Mouse (Mus musculus): ENCODE results near the gene Mettl21a.
A peak's percentile ranks its signal among the peaks of the same experiment; 100 is the strongest.
"Not testable (repeated sequence)": the region's sequence is repeated elsewhere in the genome, so short reads cannot be mapped to it uniquely, and the experiment has no call there.

The Mettl21a gene

DNA sequence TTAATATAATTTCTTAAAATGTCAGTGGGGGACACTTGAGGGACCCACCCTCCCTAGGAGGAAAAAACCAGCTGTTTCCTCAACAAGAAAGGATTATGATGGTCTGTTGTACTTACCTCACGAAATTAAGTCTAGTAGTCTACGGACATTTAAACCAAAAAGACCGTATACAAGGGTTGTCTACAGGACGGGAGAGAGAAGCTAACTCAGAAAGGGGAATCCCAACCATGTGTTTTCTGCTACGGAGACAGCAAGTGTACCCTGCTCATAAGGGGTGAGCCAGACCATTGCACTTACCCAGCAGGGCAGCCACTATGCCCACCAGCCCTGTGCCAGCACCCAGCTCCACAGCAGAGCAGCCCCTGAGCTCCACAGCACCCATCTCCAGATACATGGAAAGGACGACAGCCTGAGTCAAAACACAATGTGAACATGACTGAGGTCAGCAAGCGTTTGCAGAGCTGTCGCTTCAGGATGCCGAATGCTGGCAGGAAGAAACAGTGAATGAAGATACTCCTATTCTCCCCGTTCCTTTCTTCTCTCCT lies 2.2 kb downstream of the Mettl21a start:
- DNase-seq (ENCODE audit: low read depth), result no peak

DNA sequence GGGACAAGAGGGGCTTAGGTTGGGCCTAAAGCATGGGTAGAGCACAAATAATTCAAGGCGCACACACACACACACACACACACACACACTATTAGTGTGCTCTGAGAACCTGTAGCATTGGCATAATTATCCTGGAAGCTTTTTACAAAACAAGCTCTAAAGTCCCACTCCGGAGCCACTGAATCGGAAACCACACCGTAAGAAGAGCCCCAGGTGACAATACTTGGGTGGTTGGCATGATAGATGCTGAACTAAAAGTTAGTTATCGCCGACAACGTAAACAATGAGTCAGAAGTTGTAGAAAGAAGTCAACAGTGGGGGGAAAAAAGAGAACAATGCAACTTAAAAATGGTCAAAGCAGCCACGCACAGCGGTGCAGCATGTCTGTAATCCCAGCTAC lies 2.7 kb downstream of the Mettl21a start:
- no peak for DNase-seq (ENCODE audit: low read depth)

DNA sequence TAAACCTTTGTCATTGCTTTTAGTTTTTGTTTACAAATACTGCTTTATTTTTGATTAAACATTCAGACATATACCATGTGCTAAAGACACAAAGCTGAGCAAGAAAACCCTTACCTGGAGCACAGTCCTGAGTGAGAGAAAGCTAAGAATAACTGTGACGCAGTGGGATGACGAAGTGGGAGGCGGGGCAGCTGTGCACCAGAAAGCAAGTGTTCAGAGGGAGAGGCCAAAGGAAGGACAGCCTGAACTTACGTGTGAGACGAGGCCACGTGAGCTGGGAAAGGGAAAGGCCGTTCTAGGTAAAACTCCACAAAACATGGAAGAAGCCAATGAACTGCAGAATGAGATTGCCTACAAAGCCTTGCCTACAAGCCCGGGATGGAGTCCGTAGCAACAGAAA lies 7.1 kb downstream of the Mettl21a start:
- no peak for DNase-seq (ENCODE audit: low read depth)

DNA sequence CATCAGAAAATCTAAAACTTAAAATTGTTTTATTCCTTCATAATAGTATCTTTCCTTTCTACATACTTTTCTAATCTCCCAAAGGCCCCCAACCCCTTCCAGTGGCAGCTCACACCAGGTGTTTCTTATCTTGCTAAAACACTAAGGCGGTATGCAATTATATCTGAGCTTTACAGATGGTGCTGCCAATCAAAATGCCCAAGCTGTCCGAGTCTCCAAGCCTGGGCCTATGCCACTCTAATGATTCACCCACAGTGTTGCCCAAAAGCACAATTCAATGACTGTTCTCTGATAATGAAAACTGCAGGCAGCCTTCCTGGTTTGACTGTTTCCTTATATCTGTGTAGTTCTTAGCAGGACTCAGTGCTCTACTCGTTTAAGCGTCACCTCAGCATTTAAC lies 7.9 kb downstream of the Mettl21a start:
- DNase-seq (ENCODE audit: low read depth), result peak; percentile 57

DNA sequence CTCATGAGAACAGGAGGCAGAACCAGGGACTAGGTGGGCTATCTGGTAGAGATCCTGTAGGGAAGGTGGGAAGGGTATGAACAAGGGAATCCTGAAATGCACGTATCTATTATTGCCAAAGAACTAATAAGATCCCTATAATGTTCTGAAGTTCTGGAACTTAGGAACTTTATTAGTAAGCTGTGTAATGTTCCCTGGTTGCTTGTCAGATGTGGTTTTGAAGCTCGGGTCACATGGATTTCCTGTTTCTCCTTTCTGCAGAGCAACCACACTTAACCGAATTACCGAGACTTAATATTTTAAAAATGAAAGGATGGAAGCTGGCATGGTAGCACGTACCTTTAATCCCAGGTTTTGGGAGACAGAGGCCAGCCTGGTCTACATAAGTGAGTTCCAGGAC lies 13.7 kb downstream of the Mettl21a start:
- no peak for DNase-seq (ENCODE audit: low read depth)

DNA sequence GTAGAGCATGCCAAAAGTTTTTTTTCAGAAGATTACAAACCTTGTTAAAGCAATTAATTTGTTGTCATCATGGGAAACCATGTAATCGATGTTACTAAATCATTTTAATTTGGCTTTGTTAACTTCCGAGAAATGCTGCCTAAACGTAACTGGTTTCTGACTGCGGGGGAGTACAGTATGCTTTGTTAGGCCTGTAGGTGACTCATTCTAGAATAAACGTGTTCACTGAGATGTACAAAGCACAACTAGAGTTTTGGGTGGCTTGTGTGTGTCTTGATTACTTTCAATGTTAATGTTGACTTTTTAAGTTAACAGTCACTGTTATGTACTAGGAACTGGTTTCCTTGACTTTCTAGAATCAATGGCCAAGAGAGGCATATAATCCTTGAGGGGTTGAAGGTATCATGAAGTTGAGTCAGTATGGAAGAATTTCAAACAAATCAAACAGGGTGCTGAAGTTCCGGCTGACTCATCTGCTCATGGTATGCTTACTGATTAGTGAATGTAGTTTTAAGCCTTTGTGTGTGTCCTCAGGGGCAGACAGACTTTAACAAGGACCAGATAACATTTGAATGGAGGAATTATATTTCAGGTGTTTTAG lies 15.7 kb downstream of the Mettl21a start:
- DNase-seq (ENCODE audit: low read depth), result no peak

DNA sequence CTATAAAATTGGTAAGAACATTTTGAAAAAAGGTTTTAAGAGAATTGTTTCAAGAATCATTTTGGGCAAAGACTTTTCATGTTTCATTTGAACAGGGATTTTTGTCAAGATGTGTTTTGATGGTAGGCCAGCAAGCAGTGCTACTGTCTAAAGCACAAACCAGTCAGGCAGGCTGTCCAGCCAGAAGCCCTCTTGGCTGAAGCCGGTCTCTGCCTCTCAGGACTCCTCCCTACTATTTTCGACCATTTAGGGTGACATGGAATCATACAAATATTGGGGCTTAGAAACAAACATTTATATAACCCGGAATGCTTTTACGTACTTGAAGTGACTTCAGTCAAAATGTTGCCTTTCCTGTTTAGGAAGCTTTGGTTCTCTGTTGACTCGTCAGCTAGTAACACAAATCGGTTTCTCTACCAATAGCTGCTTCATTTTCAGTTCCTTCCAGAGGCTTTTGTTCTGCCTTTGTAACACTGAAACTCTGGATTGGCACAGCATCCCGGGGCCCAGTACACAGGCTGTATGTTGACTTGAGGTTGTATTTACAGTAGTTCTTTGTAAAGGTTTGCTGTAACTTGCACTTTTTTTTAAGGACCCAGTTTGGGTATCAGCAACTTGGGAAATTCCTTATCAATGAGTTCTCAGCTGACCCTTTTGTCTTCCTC lies 16.5 kb downstream of the Mettl21a start:
- no peak for DNase-seq (ENCODE audit: low read depth)

DNA sequence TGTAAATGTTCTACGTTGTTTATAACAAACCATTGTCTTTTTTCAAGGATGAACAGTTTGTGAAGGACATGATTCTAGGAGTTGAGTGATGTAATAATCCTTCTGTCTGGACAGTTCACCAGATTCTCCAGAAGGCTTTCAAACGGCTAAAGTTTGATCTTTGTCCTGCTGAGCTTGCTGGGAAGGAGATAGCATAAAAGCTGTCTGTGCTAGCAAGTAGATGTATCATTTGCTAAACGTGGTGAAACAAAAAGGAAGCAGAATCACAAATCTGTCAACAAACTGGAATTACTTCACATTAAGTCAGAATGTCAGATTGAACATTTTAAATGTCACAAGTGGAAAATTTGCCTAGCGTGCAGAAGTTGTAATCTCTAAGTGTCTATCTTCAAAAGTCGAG lies 18.1 kb downstream of the Mettl21a start:
- no peak for DNase-seq (ENCODE audit: low read depth)

DNA sequence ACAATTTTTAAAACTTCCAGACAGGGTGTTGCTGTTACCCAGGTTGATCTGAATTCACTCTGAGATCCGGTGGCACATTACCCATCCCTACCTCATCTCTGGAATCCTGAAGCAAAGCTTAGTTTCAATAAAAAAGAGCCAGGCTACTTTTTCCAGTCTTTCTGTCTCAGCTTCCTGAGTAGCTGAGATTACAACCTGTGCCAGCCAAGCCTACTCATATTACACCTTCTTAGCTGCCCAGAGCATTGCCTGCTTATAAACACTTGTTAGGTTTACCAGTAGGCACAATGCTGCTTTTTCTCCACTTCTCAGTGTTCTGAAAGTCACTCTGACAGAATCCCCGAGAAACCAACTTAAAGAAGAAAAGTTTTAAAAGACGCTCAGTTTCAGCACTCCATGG lies 38.2 kb downstream of the Mettl21a start:
- no peak for DNase-seq (ENCODE audit: low read depth)

DNA sequence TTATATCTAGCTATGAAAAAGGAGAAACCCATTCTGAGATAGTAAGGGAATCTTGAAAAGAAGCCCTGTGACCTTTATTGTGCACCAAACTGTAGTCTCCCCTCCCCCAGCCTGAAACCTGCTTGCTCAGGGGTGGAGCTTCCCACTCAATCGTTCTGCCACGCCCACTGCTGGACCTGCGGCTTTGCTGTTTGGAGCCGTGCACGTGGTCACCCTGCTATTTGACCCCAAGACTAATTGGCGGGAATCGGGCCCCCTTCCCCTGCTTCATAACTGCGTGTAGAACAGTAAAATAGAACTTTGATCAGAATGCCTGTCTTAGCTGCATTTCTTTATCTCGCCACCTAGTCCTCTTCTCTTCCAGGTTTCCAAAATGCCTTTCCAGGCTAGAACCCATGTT lies 39.1 kb downstream of the Mettl21a start:
- DNase-seq (ENCODE audit: low read depth), result not testable (repeated sequence)

DNA sequence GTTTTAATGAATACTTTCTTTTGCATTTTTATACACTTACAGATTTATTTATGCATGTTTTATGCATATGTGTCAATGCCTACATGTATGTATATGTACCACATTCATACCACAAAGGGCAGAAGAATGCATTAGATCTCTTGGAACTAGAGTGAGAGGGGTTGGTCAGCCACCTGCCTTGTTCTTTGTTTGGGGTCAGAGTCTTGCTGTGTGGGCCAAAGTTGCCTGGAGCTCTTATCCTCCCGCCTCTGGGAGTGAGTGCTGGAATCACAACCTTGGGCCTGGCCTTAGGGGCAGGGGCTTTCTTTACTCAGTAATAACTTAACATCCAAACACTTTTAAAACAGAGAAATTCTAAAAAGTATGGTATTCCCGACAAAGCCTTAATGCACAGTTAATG lies 40.3 kb downstream of the Mettl21a start:
- no peak for DNase-seq (ENCODE audit: low read depth)

DNA sequence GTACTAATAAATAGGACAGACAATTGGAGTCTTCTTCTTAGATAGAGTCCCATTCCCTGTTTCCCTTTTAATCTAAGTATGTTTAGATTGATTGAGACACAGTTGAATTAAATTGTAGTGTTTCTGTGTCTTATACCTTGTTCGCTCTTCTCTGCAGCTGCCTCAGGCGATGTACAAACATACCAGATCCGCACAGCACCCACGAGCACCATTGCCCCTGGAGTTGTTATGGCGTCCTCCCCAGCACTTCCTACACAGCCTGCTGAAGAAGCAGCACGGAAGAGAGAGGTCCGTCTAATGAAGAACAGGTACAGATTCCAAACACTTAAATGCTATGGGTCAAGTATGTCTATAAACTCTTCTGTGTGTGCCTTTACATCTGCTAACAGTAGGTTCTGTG lies 41.0 kb downstream of the Mettl21a start:
- no peak for DNase-seq (ENCODE audit: low read depth)

DNA sequence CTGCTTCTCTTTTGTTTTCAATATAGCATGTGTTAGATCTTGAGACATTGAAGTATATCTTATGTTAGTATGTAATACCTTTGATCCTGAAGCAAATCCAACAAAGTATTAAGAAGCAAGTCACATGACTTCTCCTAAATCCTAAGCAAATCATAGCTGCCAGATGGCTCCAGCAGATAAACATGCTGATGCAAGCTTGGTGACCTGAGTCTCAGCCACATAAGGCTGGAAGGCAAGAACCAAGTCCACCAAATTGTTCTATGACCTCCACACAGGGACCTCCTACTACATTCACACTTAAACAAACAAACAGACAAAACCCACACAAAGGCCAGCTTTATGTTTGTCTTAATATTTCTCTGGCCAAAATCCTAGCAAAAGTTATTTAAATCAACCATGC lies 48.8 kb downstream of the Mettl21a start:
- no peak for DNase-seq (ENCODE audit: low read depth)

DNA sequence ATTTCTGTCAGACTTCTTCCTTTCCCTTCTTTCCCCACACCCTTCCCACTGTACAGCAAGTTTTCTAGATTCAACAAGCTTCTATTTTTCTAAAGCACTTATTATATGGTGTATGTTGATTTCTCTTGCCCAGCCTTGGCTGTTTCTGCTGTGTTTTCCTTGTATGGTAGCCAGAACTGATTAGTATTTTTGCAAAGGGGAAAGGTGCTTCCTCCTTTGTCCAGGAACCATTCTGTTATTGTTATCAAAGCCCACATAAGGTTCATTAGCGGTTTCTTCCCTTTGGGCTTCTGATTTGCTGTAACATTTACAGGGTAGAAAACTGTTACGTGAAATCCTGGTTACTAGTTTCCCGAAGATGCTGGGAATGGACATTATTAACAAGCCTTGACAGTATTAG lies 56.9 kb downstream of the Mettl21a start:
- DNase-seq (ENCODE audit: low read depth), result no peak
